Mouse (Mus musculus) liver, embryonic 15.5 days (tissue): ENCODE results near the gene Usp8. TPM values are rescaled to one million over a fixed set of nuclear protein-coding genes. Genes with fewer than 3 reads are reported as not detected.

Experiments used
- ATAC-seq: fragments of 200-750 bp; cut with Nextera tagmentation; 2 replicates; pipeline ENCODE4 v1.8.0; 2017; ENCODE audit warnings: moderate number of reproducible peaks, mild to moderate bottlenecking, moderate library complexity; ENCODE audit not compliant: insufficient read depth
- H3K27ac ChIP-seq: fragments of 300-500 bp; sonication (generic); replicated peaks from 2 replicates; pipeline ENCODE4 v1.5.1; 2015; ENCODE audit warnings: mild to moderate bottlenecking, inconsistent platforms
- H3K27me3 ChIP-seq: fragments of 300-500 bp; sonication (generic); 2 replicates; pipeline ENCODE4 v1.6.1; 2015; ENCODE audit warnings: mild to moderate bottlenecking, inconsistent platforms
- H3K36me3 ChIP-seq: fragments of 300-500 bp; sonication (generic); replicated peaks from 2 replicates; pipeline ENCODE4 v1.6.1; 2015; ENCODE audit warnings: moderate library complexity, mild to moderate bottlenecking, inconsistent platforms
- H3K4me1 ChIP-seq: fragments of 300-500 bp; sonication (generic); replicated peaks from 2 replicates; pipeline ENCODE4 v1.6.1; 2015; ENCODE audit warnings: inconsistent platforms
- H3K4me2 ChIP-seq: fragments of 300-500 bp; sonication (generic); 2 replicates; pipeline ENCODE4 v1.6.1; 2015; ENCODE audit warnings: moderate library complexity, mild to moderate bottlenecking, inconsistent platforms
- H3K4me3 ChIP-seq: fragments of 300-500 bp; sonication (generic); replicated peaks from 2 replicates; pipeline ENCODE4 v1.5.1; 2015; ENCODE audit warnings: mild to moderate bottlenecking, inconsistent platforms
- H3K9ac ChIP-seq: fragments of 300-500 bp; sonication (generic); 2 replicates; pipeline ENCODE4 v1.6.1; 2015; ENCODE audit warnings: moderate library complexity, mild to moderate bottlenecking, inconsistent platforms
- H3K9me3 ChIP-seq: fragments of 300-500 bp; sonication (generic); replicated peaks from 2 replicates; pipeline ENCODE4 v1.6.1; 2016; ENCODE audit warnings: inconsistent platforms
- WGBS: fragments of 180-500 bp; shearing (Covaris S2); methylation state at CpG from one replicate; pipeline ENCODE4 v1.1.7; 2015; ENCODE audit warnings: mixed read lengths; ENCODE audit not compliant: insufficient replicate concordance; 5-methylcytosine and 5-hydroxymethylcytosine counted together
- polyA plus RNA-seq: library from polyadenylated mRNA; unstranded; fragments of >200 nt; fragmentation: Nextera tagmentation; extraction: Ambion mirVana; gene quantifications from 2 replicates; pipeline ENCODE4 v1.2.1, GENCODE M21; 2015

The Usp8 gene
- polyA plus RNA-seq, 1 experiment from 2014 or later: 17.5 TPM

- H3K4me1 ChIP-seq: no peaks in the 10 kb centered on the region
- no peaks in the 10 kb centered on the region for H3K9me3 ChIP-seq
- no peaks in the 10 kb centered on the region for H3K36me3 ChIP-seq
- 59% methylated on average over 4 of the region's 4 CpGs for WGBS
- no peaks in the 10 kb centered on the region for H3K27me3 ChIP-seq
- no peak for ATAC-seq
- no peak overlapping the region for H3K27ac ChIP-seq
- H3K4me2 ChIP-seq: no peak overlapping the region
- H3K9ac ChIP-seq: no peak overlapping the region
- H3K4me3 ChIP-seq: no peak overlapping the region
These were observed 71.7 kb downstream of the Usp8 start for GRCm38 (mm10) chr2:126778806-126779205.

GRCm38 (mm10) chr2:126780286-126780685 is 73.2 kb downstream of the Usp8 start:
- WGBS: 83% methylated on average over 10 of the region's 10 CpGs

GRCm38 (mm10) chr2:126781478-126781877 is 74.3 kb downstream of the Usp8 start:
- H3K9ac ChIP-seq: no peak overlapping the region

More at GRCm38 (mm10) chr2:126780286-126780685, 73.2 kb downstream of the Usp8 start:
- Histone ChIP-seq H3K36me3 (no peaks in the 10 kb centered on the region), H3K9ac (no peak overlapping the region), H3K4me3 (no peak overlapping the region), H3K27ac (no peak overlapping the region), H3K4me2 (no peak overlapping the region), H3K4me1 (no peaks in the 10 kb centered on the region), H3K27me3 (no peaks in the 10 kb centered on the region), H3K9me3 (no peaks in the 10 kb centered on the region)
- no peak for ATAC-seq

GRCm38 (mm10) chr2:126782433-126782832 is 75.3 kb downstream of the Usp8 start:
- no peaks in the 10 kb centered on the region for H3K27me3 ChIP-seq
- no peaks in the 10 kb centered on the region for H3K9me3 ChIP-seq
- 64% methylated on average over 3 of the region's 3 CpGs for WGBS
- H3K4me3 ChIP-seq: no peak overlapping the region
- H3K4me2 ChIP-seq: no peak overlapping the region
- H3K4me1 ChIP-seq: no peaks in the 10 kb centered on the region
- no peak overlapping the region for H3K27ac ChIP-seq
- ATAC-seq: no peak
- H3K36me3 ChIP-seq: no peaks in the 10 kb centered on the region
- H3K9ac ChIP-seq: no peak overlapping the region

More at GRCm38 (mm10) chr2:126781478-126781877, 74.3 kb downstream of the Usp8 start:
- H3K4me3 ChIP-seq: no peak overlapping the region
- no peaks in the 10 kb centered on the region for H3K27me3 ChIP-seq
- H3K4me1 ChIP-seq: no peaks in the 10 kb centered on the region
- H3K36me3 ChIP-seq: no peaks in the 10 kb centered on the region
- ATAC-seq: no peak
- H3K9me3 ChIP-seq: no peaks in the 10 kb centered on the region
- no peak overlapping the region for H3K27ac ChIP-seq
- no peak overlapping the region for H3K4me2 ChIP-seq
- 58% methylated on average over 1 of the region's 1 CpGs for WGBS

GRCm38 (mm10) chr2:126783370-126783769 is 76.2 kb downstream of the Usp8 start, which contains the start of gene Usp50:
Gene Usp50 (minus strand): TSS chr2:126783470.
- no peak for ATAC-seq
- no peak within 1 kb of the TSS for H3K9ac ChIP-seq
- no peak within 1 kb of the TSS for H3K4me2 ChIP-seq
- no peaks in the 10 kb centered on the region for H3K36me3 ChIP-seq
- H3K4me3 ChIP-seq: no peak within 1 kb of the TSS
- peaks cover 6% of the 10 kb centered on the region for H3K4me1 ChIP-seq
- H3K9me3 ChIP-seq: no peaks in the 10 kb centered on the region
- no peaks in the 10 kb centered on the region for H3K27me3 ChIP-seq
- no peak within 1 kb of the TSS for H3K27ac ChIP-seq
- WGBS: 51% methylated on average over 4 of the region's 4 CpGs

- no peak for ATAC-seq
- H3K27ac ChIP-seq: no peak overlapping the region
- H3K4me3 ChIP-seq: no peak overlapping the region
- H3K27me3 ChIP-seq: no peaks in the 10 kb centered on the region
- H3K4me2 ChIP-seq: no peak overlapping the region
- no peak overlapping the region for H3K9ac ChIP-seq
- H3K36me3 ChIP-seq: peaks cover 17% of the 10 kb centered on the region
- peaks cover 6% of the 10 kb centered on the region for H3K4me1 ChIP-seq
- 29% methylated on average over 9 of the region's 9 CpGs for WGBS
- no peaks in the 10 kb centered on the region for H3K9me3 ChIP-seq
These were observed 80.7 kb downstream of the Usp8 start for GRCm38 (mm10) chr2:126787721-126788342.

GRCm38 (mm10) chr2:126792611-126793010 is 85.5 kb downstream of the Usp8 start:
- H3K4me3 ChIP-seq: no peak overlapping the region
- WGBS: 54% methylated on average over 5 of the region's 5 CpGs
- no peaks in the 10 kb centered on the region for H3K9me3 ChIP-seq
- H3K4me1 ChIP-seq: peaks cover 5% of the 10 kb centered on the region
- peaks cover 55% of the 10 kb centered on the region for H3K36me3 ChIP-seq
- H3K27me3 ChIP-seq: no peaks in the 10 kb centered on the region
- no peak overlapping the region for H3K9ac ChIP-seq
- H3K27ac ChIP-seq: no peak overlapping the region
- no peak for ATAC-seq
- no peak overlapping the region for H3K4me2 ChIP-seq

- H3K9ac ChIP-seq: no peak overlapping the region
- H3K36me3 ChIP-seq: peaks cover 81% of the 10 kb centered on the region
These were observed 88.6 kb downstream of the Usp8 start for GRCm38 (mm10) chr2:126795708-126796107.

GRCm38 (mm10) chr2:126798455-126798854 is 91.3 kb downstream of the Usp8 start:
- 83% methylated on average over 5 of the region's 5 CpGs for WGBS
- no peaks in the 10 kb centered on the region; the same call in 1 of the 2 replicates for H3K4me1 ChIP-seq
- H3K4me2 ChIP-seq: no peak overlapping the region
- H3K36me3 ChIP-seq: peaks cover 72% of the 10 kb centered on the region
- no peak overlapping the region for H3K4me3 ChIP-seq
- no peak for ATAC-seq
- 0 out of 2 replicates have a peak overlapping the region, but pooled peaks have one; percentile 19 for H3K27ac ChIP-seq
- no peaks in the 10 kb centered on the region for H3K27me3 ChIP-seq
- no peaks in the 10 kb centered on the region for H3K9me3 ChIP-seq
- no peak overlapping the region for H3K9ac ChIP-seq

More at GRCm38 (mm10) chr2:126795708-126796107, 88.6 kb downstream of the Usp8 start:
- H3K4me2 ChIP-seq: no peak overlapping the region
- no peaks in the 10 kb centered on the region for H3K4me1 ChIP-seq
- 66% methylated on average over 3 of the region's 3 CpGs for whole genome bisulfite sequencing
- no peaks in the 10 kb centered on the region for H3K9me3 ChIP-seq
- H3K4me3 ChIP-seq: no peak overlapping the region
- H3K27ac ChIP-seq: no peak overlapping the region
- no peak for ATAC-seq
- H3K27me3 ChIP-seq: no peaks in the 10 kb centered on the region

- WGBS: 58% methylated on average over 3 of the region's 3 CpGs
- Histone ChIP-seq H3K9me3 (no peaks in the 10 kb centered on the region), H3K27me3 (no peaks in the 10 kb centered on the region), H3K27ac (no peak overlapping the region), H3K4me1 (no peaks in the 10 kb centered on the region; the same call in 1 of the 2 replicates), H3K4me2 (no peak overlapping the region), H3K4me3 (no peak overlapping the region), H3K9ac (no peak overlapping the region), H3K36me3 (peaks cover 70% of the 10 kb centered on the region)
- no peak for ATAC-seq
These were observed 94.9 kb downstream of the Usp8 start for GRCm38 (mm10) chr2:126801980-126802379.
